Mouse (Mus musculus) 3134 (cell line): ENCODE data around the gene Sacm1l.

Experiments
- DNase-seq: peaks from one replicate; pipeline ENCODE4 v3.0.0-alpha.2; 2011; ENCODE audit warnings: low spot score; ENCODE audit not compliant: insufficient read length; ENCODE audit errors: extremely low read depth

Sacm1l gene

DNA sequence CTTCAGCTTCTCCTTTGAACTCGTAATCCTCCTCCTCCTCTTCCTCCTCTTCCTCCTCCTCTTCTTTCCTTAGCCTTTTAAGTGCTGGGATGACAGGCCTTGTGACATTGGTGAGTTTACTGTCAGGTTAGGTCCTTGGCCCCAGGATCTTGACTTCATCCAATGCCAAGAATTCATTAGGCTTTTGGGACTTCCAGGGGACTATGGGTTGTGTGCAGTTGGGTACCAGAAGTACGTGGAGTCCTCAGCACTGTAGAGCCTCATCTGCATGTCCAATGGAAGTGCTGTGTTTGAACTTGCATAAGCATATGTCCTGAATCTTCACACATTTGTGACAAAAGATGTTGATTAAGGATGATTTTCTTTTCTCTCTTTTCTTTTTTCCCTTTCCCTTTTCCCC, 20.6 kb upstream of the Sacm1l start:
- DNase-seq: no peak

DNA sequence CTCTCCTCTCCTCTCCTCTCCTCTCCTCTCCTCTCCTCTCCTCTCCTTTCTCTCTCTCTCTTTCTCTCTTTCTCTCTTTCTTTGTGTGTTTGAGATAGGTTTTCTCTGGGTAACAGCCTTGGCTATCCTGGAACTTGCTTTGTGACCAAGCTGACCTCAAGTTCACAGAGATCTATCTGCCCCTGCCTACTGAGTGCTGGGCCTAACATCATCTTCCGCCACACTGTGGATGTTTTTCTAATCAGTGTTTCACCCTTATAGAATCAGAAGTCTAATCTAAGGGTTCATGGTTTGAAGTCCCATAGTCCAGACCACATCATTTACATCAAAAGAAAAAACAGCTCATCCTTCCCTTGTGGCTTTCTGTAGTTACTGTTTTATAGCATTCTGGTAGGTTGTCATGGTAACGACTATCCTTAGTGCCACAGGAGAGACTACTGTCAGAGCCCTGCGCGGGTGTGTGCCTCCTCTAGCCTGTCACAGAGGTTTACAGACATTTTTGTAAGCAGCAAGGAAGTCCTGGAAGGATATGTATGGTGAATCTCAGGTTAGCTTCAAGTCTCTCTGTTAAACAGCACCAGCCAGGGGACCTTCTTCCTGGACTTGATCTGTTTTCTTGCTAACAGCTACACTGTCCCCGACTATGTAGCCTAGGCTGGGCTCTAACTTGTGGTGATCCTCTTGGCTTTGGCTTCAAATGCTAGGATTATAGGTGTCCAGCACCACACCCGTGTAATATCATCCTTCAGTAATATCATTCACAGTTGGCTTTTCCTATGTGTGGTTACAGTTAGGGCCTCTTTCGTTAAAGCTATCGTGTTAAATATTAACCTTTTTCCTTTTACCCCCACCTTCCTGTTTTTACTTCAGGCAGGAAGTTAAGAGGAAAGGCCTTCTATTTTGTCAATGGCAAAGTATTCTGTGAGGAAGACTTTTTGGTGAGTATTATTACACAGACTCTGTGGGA, 19.6 kb upstream of the Sacm1l start:
- DNase-seq: no peak

DNA sequence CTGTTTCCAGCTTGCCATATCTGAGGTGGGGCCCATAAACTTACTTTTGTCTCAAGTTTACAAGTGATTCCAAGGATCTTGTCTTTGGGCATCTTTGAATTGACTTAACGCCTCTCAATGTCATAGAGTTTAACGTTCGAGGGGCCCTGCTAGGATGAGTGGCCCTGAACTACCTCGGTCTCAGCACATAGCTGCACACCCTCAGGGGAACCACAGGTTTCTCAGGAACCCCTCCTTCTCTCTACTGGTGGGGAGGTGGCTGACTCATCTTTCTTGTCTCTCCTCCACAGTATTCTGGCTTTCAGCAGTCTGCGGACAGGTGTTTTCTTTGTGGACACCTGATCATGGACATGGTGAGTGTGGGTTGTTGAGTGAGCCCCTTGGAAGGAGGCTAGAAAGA, 18.6 kb upstream of the Sacm1l start:
- no peak for DNase-seq

DNA sequence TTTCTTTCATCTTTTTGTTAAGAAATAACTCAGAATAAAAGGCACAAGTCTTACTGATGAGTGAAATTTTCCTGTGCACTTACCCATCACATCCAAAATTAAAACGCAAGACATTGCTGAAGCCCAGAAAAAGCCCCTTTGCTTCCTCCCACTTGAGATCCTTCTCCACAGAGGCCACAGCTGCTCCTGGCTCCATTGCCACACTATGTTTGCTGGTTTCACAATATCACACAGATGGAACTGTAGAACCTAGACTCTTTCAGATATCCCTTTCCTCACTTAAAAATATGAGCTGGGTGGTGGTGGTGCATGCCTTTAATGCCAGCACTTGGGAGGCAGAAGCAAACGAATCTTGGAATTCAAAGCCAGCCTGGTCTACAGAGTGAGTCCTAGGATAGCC, 17.1 kb upstream of the Sacm1l start:
- no peak for DNase-seq

DNA sequence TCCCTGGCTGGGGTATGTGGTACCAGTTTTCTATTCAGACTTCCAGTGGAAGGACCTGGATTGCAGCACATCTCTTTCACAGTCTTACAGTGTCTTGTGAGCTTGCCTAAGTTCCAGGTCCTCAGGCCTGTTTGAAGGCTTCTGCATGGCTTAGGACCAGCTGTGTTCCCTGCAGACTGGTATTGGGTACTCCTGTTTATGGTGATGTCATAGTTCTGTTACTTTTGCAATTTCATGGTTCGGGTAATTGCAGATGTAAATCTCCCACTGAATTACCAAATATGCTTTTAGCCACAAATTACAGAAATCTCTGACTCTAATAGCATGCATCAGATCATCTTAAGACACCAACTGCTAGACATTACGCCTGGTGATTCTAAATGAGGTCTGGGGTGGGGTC, 14.5 kb upstream of the Sacm1l start:
- no peak for DNase-seq

DNA sequence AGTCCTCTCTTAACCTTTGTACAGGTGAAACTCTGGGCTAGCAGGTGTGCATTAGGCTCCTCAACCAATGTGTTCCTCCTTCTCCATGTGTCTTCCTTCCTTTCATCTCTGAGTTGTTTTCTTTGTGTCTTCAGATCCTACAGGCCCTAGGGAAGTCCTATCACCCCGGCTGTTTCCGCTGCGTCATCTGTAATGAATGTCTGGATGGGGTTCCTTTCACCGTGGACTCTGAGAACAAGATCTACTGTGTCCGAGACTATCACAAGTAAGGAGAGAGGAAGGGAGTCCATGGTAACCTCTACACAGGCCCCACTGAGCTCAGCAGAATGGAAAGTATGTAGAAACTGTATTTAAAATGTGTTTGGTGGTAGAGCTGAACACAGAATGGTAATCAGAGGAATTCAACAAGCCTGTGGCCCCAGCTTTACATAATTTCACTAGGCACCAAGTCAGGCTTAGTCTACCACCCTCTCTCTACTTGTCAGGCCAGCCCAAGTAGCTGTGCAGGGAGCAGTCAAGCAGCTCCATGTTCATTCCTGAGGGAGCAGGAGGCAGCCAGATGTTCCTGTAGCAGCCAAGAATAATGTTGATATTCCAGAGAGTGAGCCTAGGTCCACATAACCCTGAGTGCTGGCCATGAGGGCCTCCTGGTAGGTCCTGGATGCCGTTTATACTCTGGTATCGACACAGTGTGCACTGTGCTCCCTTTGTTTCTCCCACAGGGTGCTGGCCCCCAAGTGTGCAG, 12.7 kb upstream of the Sacm1l start:
- DNase-seq: no peak

DNA sequence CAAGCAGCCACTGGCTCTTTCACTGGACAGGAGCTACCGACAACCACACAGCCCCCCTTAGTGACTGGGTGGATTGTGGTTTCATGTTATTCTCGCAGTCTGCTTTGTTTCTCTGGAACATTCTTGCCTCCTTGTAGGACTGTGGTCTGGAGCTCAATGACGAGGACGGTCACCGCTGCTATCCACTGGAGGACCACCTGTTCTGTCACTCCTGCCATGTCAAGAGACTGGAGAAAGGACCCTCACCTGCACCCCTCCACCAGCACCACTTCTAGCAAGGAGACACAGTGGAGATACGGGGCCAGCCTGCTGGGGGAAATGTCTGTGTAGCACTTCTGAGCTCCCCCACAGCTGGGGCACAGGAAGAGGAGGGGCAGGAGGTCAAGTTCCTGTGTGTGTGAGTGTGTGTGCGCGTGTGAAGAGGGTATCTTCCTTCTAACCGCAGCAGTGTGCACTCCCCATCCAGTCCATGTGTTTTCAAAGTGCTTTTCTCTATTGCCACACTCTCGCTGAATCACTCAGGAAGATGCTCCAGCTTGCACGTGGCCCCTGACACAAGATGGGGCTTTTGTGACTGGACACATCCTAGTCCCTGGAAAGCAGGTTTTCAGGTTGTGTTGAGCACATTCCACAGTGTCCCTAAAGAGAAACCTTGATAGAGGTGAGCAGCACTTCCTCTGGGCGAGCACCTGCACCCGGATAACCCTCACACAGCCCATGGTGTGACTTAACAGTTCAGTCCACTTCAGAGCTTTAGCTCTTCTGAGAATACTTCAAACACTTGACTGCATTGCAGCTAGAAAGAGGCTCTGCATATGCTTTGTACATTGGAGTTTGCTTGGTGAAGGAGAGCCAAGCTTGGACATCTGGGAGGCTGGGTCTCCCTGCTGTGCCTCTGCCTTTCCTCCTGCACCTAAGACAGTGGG, 10.3 kb upstream of the Sacm1l start:
- no peak for DNase-seq

DNA sequence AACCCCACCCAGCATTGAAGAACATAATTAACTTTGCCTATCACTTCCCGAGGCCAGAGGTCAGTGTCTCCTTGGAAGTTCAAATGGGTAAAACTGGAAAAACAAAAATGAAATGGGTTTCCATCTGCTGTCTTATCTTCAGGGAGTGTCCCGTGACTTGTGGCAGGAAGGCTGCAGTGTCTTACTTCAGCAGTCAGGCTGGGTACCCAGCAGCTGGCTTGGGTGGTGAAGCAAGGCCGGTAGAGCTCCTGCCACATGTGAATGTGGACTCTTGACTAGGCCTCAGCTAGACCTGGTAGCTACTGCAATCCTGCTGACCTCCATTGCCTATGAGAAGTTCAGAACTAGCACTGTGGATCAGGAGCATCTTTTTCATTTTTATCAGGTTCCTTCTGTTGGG, 8.8 kb upstream of the Sacm1l start:
- DNase-seq: no peak

DNA sequence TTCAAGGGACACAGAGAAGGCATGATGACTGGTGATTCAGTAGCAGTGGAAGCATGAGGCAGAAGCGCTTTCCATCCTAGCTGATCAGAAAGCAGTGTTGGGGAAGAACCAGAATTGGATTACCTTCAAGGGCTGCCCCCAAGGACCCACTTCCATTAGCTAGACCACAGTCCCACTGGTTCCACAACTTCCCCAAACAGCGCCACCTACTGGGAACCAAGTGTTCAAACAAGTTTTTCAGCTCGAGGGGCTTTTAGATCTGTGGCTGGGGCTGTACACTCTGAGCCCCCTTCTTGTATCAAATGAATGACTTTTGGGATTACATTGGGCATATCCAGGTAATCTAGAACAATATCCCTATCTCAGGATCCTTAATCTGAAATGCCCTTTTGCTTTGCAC, 5.9 kb upstream of the Sacm1l start:
- DNase-seq: no peak

DNA sequence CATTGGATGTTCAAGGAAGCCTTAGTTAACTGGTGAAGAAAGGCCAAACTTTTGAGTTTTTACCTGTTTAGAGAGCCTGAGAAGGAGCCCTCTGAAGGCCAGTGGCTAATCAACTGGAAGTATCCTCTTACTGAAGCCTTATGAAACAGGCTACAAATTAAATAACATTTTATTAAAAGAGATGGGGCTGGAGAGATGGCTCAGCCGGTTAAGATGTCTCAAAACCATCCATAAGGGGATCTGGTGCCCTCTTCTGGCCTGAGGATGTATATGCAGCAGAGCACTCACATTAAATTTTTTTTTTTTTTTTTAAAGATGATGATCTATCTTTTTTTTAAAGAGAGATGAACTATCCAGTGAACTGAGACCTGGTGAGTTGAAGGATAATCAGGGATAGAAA, 4.5 kb upstream of the Sacm1l start:
- peak; percentile 26 for DNase-seq

DNA sequence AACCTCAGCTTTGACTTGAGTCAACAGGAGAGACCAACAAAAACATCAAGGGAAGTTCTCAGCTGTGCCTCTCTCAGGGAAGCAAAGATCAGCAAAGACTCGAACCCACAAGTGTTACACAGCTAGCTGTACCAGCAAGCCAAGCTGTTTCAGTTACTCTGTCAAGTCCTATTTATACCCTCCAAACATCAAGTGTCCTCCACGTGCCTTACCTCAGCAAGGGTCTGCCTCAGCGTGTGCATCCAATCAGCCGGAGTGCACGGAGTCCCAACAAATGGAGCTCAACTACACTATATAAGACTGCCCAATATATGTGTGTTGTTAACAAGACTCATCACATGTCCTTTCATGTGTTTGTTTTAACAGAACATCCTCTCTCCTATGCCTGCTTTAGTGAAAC, 3.1 kb upstream of the Sacm1l start:
- DNase-seq: no peak

DNA sequence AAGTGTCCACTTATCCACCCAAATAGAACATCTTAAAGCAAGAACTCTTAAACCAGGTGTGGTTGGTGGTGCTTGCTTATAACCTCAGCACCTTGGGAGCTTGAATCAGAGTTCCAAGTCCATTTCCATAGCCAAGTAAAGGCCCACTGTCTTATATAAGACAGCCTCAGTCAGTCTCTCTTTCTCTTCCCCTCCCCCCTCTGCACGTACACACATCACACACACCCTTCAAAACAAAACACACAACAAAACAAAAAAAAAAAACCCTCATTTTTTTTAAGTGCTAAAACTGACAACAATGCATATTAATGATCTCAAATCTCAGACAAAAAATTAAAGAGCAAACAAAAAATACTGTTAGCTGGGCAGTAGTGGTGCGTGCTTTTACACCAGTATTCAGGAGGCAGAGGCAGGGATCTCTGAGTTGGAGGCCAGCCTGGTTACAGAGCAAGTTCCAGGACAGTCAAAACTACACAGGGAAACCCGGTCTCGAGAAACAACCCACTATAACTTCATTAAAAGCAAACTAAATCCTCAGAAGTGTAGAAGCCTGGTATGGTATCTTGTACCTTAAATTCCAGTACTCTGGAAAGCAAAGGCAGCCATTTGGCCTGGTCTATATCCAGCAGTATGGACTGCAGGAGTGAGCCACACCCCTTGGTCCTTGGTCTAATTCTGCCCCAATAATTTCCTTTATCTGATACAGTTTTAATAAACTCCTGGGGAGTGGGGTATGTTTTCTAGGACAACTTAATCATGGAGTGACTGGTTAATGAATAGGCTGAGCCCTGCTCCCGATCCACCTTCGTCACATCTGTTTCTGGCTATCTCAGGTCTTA, 1.3 kb upstream of the Sacm1l start:
- peak; percentile 30 for DNase-seq

DNA sequence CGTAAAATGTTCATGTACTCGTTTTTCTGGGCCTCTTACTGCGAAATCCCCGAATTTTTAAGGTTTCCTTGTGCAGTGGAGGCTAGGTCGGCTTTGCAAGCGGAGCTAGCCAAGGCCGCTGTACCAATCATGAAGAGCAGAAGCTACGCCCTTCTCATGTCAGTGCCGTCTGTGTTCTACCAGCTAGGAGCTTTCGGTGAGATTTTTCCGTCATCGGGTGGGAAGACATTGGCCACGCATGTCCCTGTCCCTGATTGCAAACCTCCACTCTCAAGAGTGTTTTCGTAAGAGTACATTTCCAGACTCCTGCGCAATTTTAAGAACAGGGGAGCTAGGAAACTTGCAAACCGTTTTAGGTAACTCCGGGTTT, 648 bp upstream of the Sacm1l start:
- DNase-seq: no peak

DNA sequence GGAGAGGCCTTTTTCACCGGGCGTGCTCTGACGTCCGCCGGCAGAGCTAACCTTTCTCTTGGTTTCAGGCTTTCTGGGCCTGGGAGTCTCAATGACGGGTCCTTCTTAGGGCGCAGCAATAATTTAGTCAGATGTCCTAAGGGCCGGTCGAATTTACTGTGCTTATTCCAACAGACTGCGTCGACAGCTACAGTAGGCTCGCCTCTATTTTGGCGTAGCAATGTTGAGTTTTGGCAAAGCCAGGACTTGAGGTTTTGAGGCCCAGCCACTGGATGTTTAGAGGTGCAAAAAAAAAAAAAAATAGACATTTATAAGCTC, 558 bp downstream of the Sacm1l start:
- no peak for DNase-seq

DNA sequence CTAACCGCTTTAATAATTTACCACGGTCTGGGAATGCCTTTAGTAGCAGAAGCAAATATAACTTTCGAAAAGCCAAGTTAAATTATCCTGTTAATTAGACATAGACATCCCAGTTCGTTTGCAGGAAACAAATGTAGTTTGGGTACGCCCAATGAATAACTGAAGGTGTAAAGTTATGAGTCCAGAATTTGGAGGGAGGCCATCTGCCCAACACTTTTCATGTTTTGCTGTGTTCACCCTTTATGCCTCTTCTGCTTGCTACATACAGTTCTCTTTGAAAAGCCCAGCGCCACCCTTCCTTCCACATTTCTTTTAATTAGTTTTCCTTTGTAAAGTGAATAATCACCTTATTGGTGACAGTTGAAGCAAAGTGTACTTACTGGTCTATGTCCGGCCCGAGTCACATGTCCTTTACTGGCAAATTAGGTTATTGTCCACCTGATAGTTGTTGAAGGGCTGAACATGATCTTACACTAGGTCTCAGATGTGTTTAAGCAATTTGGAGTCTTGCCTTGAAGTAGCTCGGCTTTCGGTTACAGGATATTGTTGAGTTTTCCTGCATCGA, 1.1 kb downstream of the Sacm1l start:
- DNase-seq: no peak

DNA sequence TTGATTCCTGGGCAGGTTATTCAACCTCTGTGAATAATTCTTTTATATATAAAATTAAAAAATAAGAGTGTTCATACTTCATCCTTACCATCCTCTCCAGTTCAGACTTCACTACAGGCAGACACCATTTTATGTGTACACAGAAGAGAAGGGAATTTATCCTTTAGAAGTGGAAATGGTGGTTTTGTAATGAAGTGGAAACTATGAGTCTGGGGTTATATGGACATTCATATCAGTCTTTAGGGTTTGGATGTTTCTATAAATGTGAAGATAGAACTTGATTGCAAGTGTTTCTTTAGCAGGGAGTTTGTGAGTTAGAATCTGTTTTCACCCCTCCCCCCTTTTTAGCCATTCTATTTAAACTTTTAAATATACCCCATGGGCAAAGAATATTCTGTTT, 1.7 kb downstream of the Sacm1l start:
- no peak for DNase-seq

DNA sequence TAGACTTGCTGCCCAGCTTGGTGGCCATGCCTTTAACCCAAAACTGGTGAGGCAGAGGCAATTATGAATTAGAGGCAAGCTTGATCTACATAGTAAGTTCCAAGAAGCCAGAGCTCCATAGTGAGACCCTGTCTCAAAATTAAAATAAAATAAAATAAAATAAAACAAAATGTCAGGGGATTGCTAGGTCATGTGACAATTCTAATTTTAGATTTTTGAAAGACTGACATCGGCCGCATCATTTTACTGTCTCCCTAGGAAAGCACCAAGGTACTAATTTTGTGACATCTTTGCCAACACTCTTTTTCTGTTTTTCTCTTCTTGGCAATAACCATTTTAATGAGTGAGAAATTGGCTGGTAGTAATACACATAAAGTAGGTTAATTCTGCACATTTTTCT, 7.1 kb downstream of the Sacm1l start:
- DNase-seq: no peak

DNA sequence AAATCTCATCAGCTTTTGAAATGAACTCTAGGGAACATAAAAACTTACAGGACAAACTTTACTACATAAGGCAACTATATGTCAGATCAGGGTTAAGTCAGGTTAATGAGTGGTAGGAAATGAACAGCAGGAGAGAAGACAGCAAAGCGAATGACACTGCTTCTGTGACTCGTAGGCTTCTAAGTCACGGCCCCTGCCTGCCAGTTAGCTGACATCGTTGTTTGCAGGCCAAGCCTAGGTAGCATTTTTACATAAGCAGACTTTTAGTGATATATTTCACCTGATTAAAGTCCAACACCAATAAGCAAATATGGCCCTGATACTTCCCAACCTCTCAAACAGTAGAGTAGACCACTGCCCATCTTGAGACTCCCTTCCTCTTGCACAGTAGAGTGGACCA, 8.6 kb downstream of the Sacm1l start:
- DNase-seq: no peak

DNA sequence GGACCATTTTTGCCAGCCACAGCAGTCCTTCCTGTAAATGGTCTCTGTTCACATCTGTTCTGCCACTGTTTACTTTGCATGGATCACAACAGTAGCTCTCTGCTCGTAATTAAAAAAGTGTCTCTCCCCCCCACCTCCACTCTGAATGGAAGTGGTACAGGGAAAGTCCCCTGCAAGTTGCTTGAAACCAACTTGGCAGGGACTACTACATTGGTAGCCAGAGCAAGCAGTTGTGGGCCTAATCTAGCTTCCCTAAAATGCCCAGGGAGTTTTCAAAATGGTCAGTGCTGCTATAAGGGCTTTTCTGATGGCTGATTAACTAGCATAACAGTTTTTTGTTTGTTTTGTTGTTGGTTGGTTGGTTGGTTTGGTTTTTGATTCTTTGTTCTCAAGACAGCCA, 9.5 kb downstream of the Sacm1l start:
- no peak for DNase-seq

DNA sequence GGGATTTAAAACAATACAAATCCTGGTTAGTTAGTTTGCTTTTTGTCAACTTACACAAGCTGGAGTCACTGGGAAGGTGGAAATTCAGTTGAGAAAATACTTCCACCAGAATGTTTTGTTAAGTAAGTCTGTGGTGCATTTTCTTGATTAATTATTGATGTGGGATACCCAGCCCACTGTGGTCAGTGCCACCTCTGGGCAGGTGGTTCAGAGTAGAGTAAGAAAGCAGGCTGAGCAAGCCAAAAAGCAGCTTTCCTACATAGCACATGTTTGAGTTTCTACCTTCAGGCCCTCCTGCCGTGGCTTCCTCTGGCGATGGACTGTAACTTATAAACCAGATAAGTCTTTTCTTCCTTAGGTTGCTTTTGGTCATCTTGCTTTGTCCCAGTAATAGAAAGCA, 10.3 kb downstream of the Sacm1l start:
- DNase-seq: no peak
